Mouse (Mus musculus) heart, adult 2 months (tissue): ENCODE data around the gene Krtap5-1.
"Not testable (repeated sequence)": the region's sequence is repeated elsewhere in the genome, so short reads cannot be mapped to it uniquely, and the experiment has no call there.

Experiments used
- CTCF ChIP-seq: fragments of 200-600 bp; IDR thresholded peaks from 2 replicates; pipeline ENCODE4 v1.8.1; 2022; ENCODE audit warnings: antibody characterized with exemption, mild to moderate bottlenecking, moderate library complexity
- POLR2A ChIP-seq: fragments of 200-500 bp; IDR thresholded peaks from 2 replicates; pipeline ENCODE4 v1.6.1; 2011; ENCODE audit warnings: mild to moderate bottlenecking, low read depth, low read length, control low read depth; ENCODE audit not compliant: insufficient read depth

GRCm38 (mm10) chr7:142296108-142296507 is 810 bp downstream of the Krtap5-1 start:
- not testable (repeated sequence) for TF ChIP-seq POLR2A, CTCF
